ENCODE assay signal across 8 mouse cellular contexts in genomic region chr6:98105280-98106090, GRCm38 (mm10).
DNase-seq lines count a peak whose midpoint lies in the region; ATAC-seq lines count a peak whose summit lies in the region.

No protein-coding gene starts in this region.

- H3K4me2 ChIP-seq in embryonic facial prominence, embryonic 11.5 days (ENCODE audit: low read depth, low read length): no peak overlapping the region; the same call in 1 of the 2 replicates
- H3K4me2 ChIP-seq in limb, embryonic 12.5 days: peak overlapping the region; percentile 44
- H3K4me2 ChIP-seq in midbrain, embryonic 14.5 days (ENCODE audit: low read length): 0 out of 2 replicates have a peak overlapping the region, but pooled peaks have one; percentile 18

- H3K36me3 ChIP-seq in embryonic facial prominence, embryonic 11.5 days (replicated peaks; ENCODE audit: control insufficient read depth, insufficient read depth, low read depth, low read length): no peaks in the 10 kb centered on the region
- H3K36me3 ChIP-seq in limb, embryonic 12.5 days: no peaks in the 10 kb centered on the region
- no peaks in the 10 kb centered on the region for H3K36me3 ChIP-seq in midbrain, embryonic 14.5 days (ENCODE audit: control insufficient read depth, insufficient read depth, low read length)

- DNase-seq in 3134 (ENCODE audit: extremely low read depth, insufficient read length, low spot score): peak; percentile 24
- peak; percentile 69 for DNase-seq in adrenal gland, postnatal 25 days
- peak; percentile 86 for DNase-seq in embryonic facial prominence, embryonic 11.5 days (ENCODE audit: low spot score)
- DNase-seq in heart, adult 8-10 months (ENCODE audit: low spot score): peak; percentile 82
- peak; percentile 42 to 84 for DNase-seq in kidney, adult 8-10 months
- peak; percentile 93 for DNase-seq in midbrain, embryonic 14.5 days
- peak; percentile 39 for DNase-seq in spleen, adult 12 weeks (ENCODE audit: low spot score)

- no peak for ATAC-seq in embryonic facial prominence, embryonic 11.5 days (replicated peaks; ENCODE audit: insufficient number of reproducible peaks, low FRiP score, low TSS enrichment, low read depth)
- ATAC-seq in limb, embryonic 12.5 days (ENCODE audit: insufficient number of reproducible peaks, insufficient read depth, low FRiP score, low TSS enrichment, low read depth): no peak
- no peak for ATAC-seq in midbrain, embryonic 14.5 days (ENCODE audit: low FRiP score, low TSS enrichment)

- no peak overlapping the region for H3K9ac ChIP-seq in embryonic facial prominence, embryonic 11.5 days (replicated peaks; ENCODE audit: low read length)
- H3K9ac ChIP-seq in limb, embryonic 12.5 days (replicated peaks): 0 out of 2 replicates have a peak overlapping the region, but pooled peaks have one; percentile 28
- H3K9ac ChIP-seq in midbrain, embryonic 14.5 days (replicated peaks; ENCODE audit: low read length): no peak overlapping the region

- no peak overlapping the region for H3K27ac ChIP-seq in embryonic facial prominence, embryonic 11.5 days (replicated peaks; ENCODE audit: low read depth, low read length)
- H3K27ac ChIP-seq in limb, embryonic 12.5 days: no peak overlapping the region
- H3K27ac ChIP-seq in midbrain, embryonic 14.5 days (replicated peaks; ENCODE audit: low read depth, low read length): no peak overlapping the region

- no peaks in the 10 kb centered on the region for H3K4me1 ChIP-seq in embryonic facial prominence, embryonic 11.5 days (ENCODE audit: control insufficient read depth, insufficient read depth, low read length)
- peaks cover 39% of the 10 kb centered on the region for H3K4me1 ChIP-seq in limb, embryonic 12.5 days (replicated peaks)
- H3K4me1 ChIP-seq in midbrain, embryonic 14.5 days (ENCODE audit: control insufficient read depth, insufficient read depth, low read length): no peaks in the 10 kb centered on the region

- H3K4me3 ChIP-seq in embryonic facial prominence, embryonic 11.5 days (ENCODE audit: low read depth, low read length): no peak overlapping the region
- no peak overlapping the region for H3K4me3 ChIP-seq in limb, embryonic 12.5 days (replicated peaks)
- no peak overlapping the region for H3K4me3 ChIP-seq in midbrain, embryonic 14.5 days (replicated peaks; ENCODE audit: low read depth, low read length)

- no peaks in the 10 kb centered on the region for H3K27me3 ChIP-seq in embryonic facial prominence, embryonic 11.5 days (ENCODE audit: control insufficient read depth, insufficient read depth, low read length)
- H3K27me3 ChIP-seq in limb, embryonic 12.5 days: no peaks in the 10 kb centered on the region; the same call in 1 of the 2 replicates
- no peaks in the 10 kb centered on the region for H3K27me3 ChIP-seq in midbrain, embryonic 14.5 days (ENCODE audit: control insufficient read depth, insufficient read depth, low read length)

- H3K9me3 ChIP-seq in embryonic facial prominence, embryonic 11.5 days (replicated peaks; ENCODE audit: control insufficient read depth, low read length): no peaks in the 10 kb centered on the region
- no peaks in the 10 kb centered on the region for H3K9me3 ChIP-seq in limb, embryonic 12.5 days
- no peaks in the 10 kb centered on the region for H3K9me3 ChIP-seq in midbrain, embryonic 14.5 days (ENCODE audit: control insufficient read depth, low read length)

- WGBS in embryonic facial prominence, embryonic 11.5 days: 49% methylated on average over 18 of the region's 18 CpGs
- 42% methylated on average over 18 of the region's 18 CpGs for WGBS in limb, embryonic 12.5 days
- 54% methylated on average over 18 of the region's 18 CpGs for whole genome bisulfite sequencing in midbrain, embryonic 14.5 days

Comparison
In these comparisons a context has a peak if more than half of its experiments do, and no peak if none do; other contexts are left out.
1. DNase-seq: peak in every context shown above with its lines; median percentile 93 in midbrain, embryonic 14.5 days; 86 in embryonic facial prominence, embryonic 11.5 days; 82 in heart, adult 8-10 months; 69 in adrenal gland, postnatal 25 days; 63 in kidney, adult 8-10 months; 39 in spleen, adult 12 weeks; 24 in 3134.